In the genomic region with DNA sequence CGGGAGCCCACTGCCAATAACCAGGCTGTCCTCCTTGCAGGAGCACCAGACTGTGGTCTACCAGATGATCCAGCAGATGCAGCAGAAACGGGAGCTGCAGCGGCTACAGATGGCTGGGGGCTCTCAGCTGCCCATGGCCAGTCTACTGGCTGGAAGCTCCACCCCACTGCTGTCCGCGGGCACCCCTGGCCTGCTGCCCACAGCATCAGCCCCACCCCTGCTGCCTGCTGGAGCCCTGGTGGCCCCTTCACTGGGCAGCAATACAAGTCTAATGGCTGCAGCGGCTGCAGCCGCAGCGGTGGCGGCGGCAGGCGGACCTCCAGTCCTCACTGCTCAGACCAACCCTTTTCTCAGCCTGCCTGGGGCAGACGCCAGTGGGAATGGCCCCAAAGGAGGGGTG, we compare ENCODE assay signal across 11 mouse cellular contexts. TPM values are rescaled to one million over a fixed set of nuclear protein-coding genes. Genes with fewer than 3 reads are reported as not detected.
DNase-seq lines count a peak whose midpoint lies in the region; ATAC-seq and TF ChIP-seq lines count a peak whose summit lies in the region.
"Had no signal": no experiment of that assay in that cellular context is flagged by ENCODE, and none has a peak within 500 bp of the region (broad histone marks: within the 10 kb centered on the region; RNA-seq: fewer than 3 reads in every experiment).

No protein-coding gene starts in this region.

- H3K27ac ChIP-seq in forebrain, embryonic 10.5 days = no peak overlapping the region
- no peak overlapping the region for H3K27ac ChIP-seq in forebrain, embryonic 11.5 days (ENCODE audit: low read depth, low read length)
- H3K27ac ChIP-seq in layer of hippocampus, adult 2 months = peak overlapping the region; percentile 43; the same call in 1 of the 2 replicates
- peak overlapping the region; percentile 8; the same call in 1 of the 2 replicates for H3K27ac ChIP-seq in forebrain, embryonic 12.5 days
- H3K27ac ChIP-seq: liver, embryonic 14.5 days had no signal

- H3K36me3 ChIP-seq in forebrain, embryonic 10.5 days (replicated peaks) = peaks cover 85% of the 10 kb centered on the region
- peaks cover 6% of the 10 kb centered on the region; the same call in 1 of the 2 replicates for H3K36me3 ChIP-seq in forebrain, embryonic 11.5 days (ENCODE audit: control insufficient read depth, insufficient read depth, low read length)
- peaks cover 67% of the 10 kb centered on the region for H3K36me3 ChIP-seq in forebrain, embryonic 12.5 days (replicated peaks)

- no peak for ATAC-seq in forebrain, embryonic 11.5 days (replicated peaks; ENCODE audit: low FRiP score)
- ATAC-seq in forebrain, embryonic 12.5 days (ENCODE audit: low FRiP score) = no peak
- no peak for ATAC-seq in CD4-positive, CD25-positive, alpha-beta regulatory T cell, adult 4 months

- 91% methylated on average over 12 of the region's 12 CpGs for WGBS in forebrain, embryonic 10.5 days
- 87% methylated on average over 12 of the region's 12 CpGs for WGBS in forebrain, embryonic 11.5 days
- WGBS in forebrain, embryonic 12.5 days = 82% methylated on average over 12 of the region's 12 CpGs

- H3K4me1 ChIP-seq in forebrain, embryonic 10.5 days = peaks cover 55% of the 10 kb centered on the region
- H3K4me1 ChIP-seq in forebrain, embryonic 11.5 days (replicated peaks; ENCODE audit: control insufficient read depth, insufficient read depth, low read length) = peaks cover 17% of the 10 kb centered on the region
- H3K4me1 ChIP-seq in forebrain, embryonic 12.5 days = peaks cover 35% of the 10 kb centered on the region

- no peak overlapping the region; the same call in 1 of the 2 replicates for H3K9ac ChIP-seq in forebrain, embryonic 11.5 days (ENCODE audit: low read length)
- H3K9ac ChIP-seq in forebrain, embryonic 12.5 days = 0 out of 2 replicates have a peak overlapping the region, but pooled peaks have one; percentile 1
- H3K9ac ChIP-seq: liver, embryonic 14.5 days had no signal

- no peak overlapping the region for H3K4me2 ChIP-seq in forebrain, embryonic 11.5 days (ENCODE audit: low read depth, low read length, severe bottlenecking)
- no peak overlapping the region for H3K4me2 ChIP-seq in forebrain, embryonic 12.5 days

- no peak for DNase-seq in forebrain, embryonic 10.5 days (ENCODE audit: extremely low spot score, low spot score)
- DNase-seq in forebrain, embryonic 11.5 days (ENCODE audit: low spot score) = no peak
- DNase-seq in layer of hippocampus, adult 2 months (ENCODE audit: low spot score in 2 of 2) = no peak
- DNase-seq in layer of hippocampus, adult 8-10 months (ENCODE audit: low spot score in 2 of 2) = no peak
- peak; percentile 61 for DNase-seq in lung, postnatal 14 days
- no peak for DNase-seq in thymus, postnatal 36 days
- DNase-seq: cerebellum, adult 9-11 months; kidney, adult 11 months had no signal

- no peak for TF ChIP-seq CTCF in layer of hippocampus, adult 2 months (conservative IDR thresholded peaks at IDR 0.05)

- H3K4me3 ChIP-seq in forebrain, embryonic 10.5 days = 0 out of 2 replicates have a peak overlapping the region, but pooled peaks have one; percentile 8
- no peak overlapping the region for H3K4me3 ChIP-seq in forebrain, embryonic 11.5 days (ENCODE audit: low read depth, low read length)
- no peak overlapping the region for H3K4me3 ChIP-seq in layer of hippocampus, adult 2 months
- H3K4me3 ChIP-seq in forebrain, embryonic 12.5 days (replicated peaks) = no peak overlapping the region

- peaks cover 14% of the 10 kb centered on the region; the same call in 1 of the 2 replicates for H3K27me3 ChIP-seq in forebrain, embryonic 10.5 days (ENCODE audit: poor library complexity, severe bottlenecking)
- H3K27me3 ChIP-seq in forebrain, embryonic 11.5 days (ENCODE audit: control insufficient read depth, insufficient read depth, low read length) = no peaks in the 10 kb centered on the region; the same call in 1 of the 2 replicates
- no peaks in the 10 kb centered on the region for H3K27me3 ChIP-seq in forebrain, embryonic 12.5 days

- H3K9me3 ChIP-seq in forebrain, embryonic 10.5 days = no peaks in the 10 kb centered on the region
- no peaks in the 10 kb centered on the region for H3K9me3 ChIP-seq in forebrain, embryonic 11.5 days (ENCODE audit: control insufficient read depth, low read length)
- no peaks in the 10 kb centered on the region for H3K9me3 ChIP-seq in forebrain, embryonic 12.5 days

RNA-seq across cellular contexts. Expression of gene Cisd3, which starts 5.2 kb away (rescaled TPM):
- 17.0 and 21.7 TPM in 2 replicates for polyA plus RNA-seq in forebrain, embryonic 10.5 days (2016; fragmentation: Nextera tagmentation; extraction: Ambion mirVana)
- polyA plus RNA-seq in forebrain, embryonic 11.5 days (2014; fragmentation: Nextera tagmentation; extraction: Ambion mirVana) = 13.5 and 14.0 TPM in 2 replicates
- 10 to 100 TPM; 45.5 to 49.3 TPM for total RNA-seq in layer of hippocampus, adult 2 months (2021)
- total RNA-seq in layer of hippocampus, adult 8-10 months (2022) = 10 to 100 TPM; 45.2 to 60.0 (median 56.7) TPM
- polyA plus RNA-seq in forebrain, embryonic 12.5 days (2016; fragmentation: Nextera tagmentation; extraction: Ambion mirVana) = 13.2 and 14.9 TPM in 2 replicates
- polyA plus RNA-seq in CD4-positive, CD25-positive, alpha-beta regulatory T cell, adult 4 months (2017; shearing (Covaris generic)) = 10 to 100 TPM; 63.5 to 80.3 TPM

RNA-seq across cellular contexts. Expression of gene Mllt6, which starts 17.2 kb away (rescaled TPM):
- polyA plus RNA-seq in forebrain, embryonic 10.5 days (2016; fragmentation: Nextera tagmentation; extraction: Ambion mirVana) = 1.5 and 2.5 TPM in 2 replicates
- polyA plus RNA-seq in forebrain, embryonic 11.5 days (2014; fragmentation: Nextera tagmentation; extraction: Ambion mirVana) = 3.4 and 4.9 TPM in 2 replicates
- total RNA-seq in layer of hippocampus, adult 2 months (2021) = 100 to 1,000 TPM; 122 to 124 TPM
- 100 to 1,000 TPM; 110 to 149 (median 126) TPM for total RNA-seq in layer of hippocampus, adult 8-10 months (2022)
- 3.3 and 3.7 TPM in 2 replicates for polyA plus RNA-seq in forebrain, embryonic 12.5 days (2016; fragmentation: Nextera tagmentation; extraction: Ambion mirVana)
- 10 to 100 TPM in 1 of 2 experiments, 1 to 10 TPM in 1; 8.0 to 14.1 TPM for polyA plus RNA-seq in CD4-positive, CD25-positive, alpha-beta regulatory T cell, adult 4 months (2017; shearing (Covaris generic))

RNA-seq across cellular contexts. Expression of gene Pcgf2, which starts 19.9 kb away (rescaled TPM):
- polyA plus RNA-seq in forebrain, embryonic 10.5 days (2016; fragmentation: Nextera tagmentation; extraction: Ambion mirVana) = 18.4 and 20.9 TPM in 2 replicates
- polyA plus RNA-seq in forebrain, embryonic 11.5 days (2014; fragmentation: Nextera tagmentation; extraction: Ambion mirVana) = 24.2 and 25.9 TPM in 2 replicates
- total RNA-seq in layer of hippocampus, adult 2 months (2021) = 10 to 100 TPM; 29.1 to 31.1 TPM
- 10 to 100 TPM; 23.9 to 35.3 (median 29.0) TPM for total RNA-seq in layer of hippocampus, adult 8-10 months (2022)
- 24.2 TPM in 2 replicates for polyA plus RNA-seq in forebrain, embryonic 12.5 days (2016; fragmentation: Nextera tagmentation; extraction: Ambion mirVana)
- polyA plus RNA-seq in CD4-positive, CD25-positive, alpha-beta regulatory T cell, adult 4 months (2017; shearing (Covaris generic)) = 1 to 10 TPM; 2.9 to 4.6 TPM

RNA-seq across cellular contexts. Expression of gene Psmb3, which starts 22.8 kb away (rescaled TPM):
- 627 and 634 TPM in 2 replicates for polyA plus RNA-seq in forebrain, embryonic 10.5 days (2016; fragmentation: Nextera tagmentation; extraction: Ambion mirVana)
- 463 and 510 TPM in 2 replicates for polyA plus RNA-seq in forebrain, embryonic 11.5 days (2014; fragmentation: Nextera tagmentation; extraction: Ambion mirVana)
- 100 to 1,000 TPM; 128 to 133 TPM for total RNA-seq in layer of hippocampus, adult 2 months (2021)
- 100 to 1,000 TPM; 121 to 145 (median 133) TPM for total RNA-seq in layer of hippocampus, adult 8-10 months (2022)
- 457 TPM in 2 replicates for polyA plus RNA-seq in forebrain, embryonic 12.5 days (2016; fragmentation: Nextera tagmentation; extraction: Ambion mirVana)
- 100 to 1,000 TPM; 453 to 558 TPM for polyA plus RNA-seq in CD4-positive, CD25-positive, alpha-beta regulatory T cell, adult 4 months (2017; shearing (Covaris generic))

RNA-seq across cellular contexts. Expression of gene Epop, which starts 50.9 kb away (rescaled TPM):
- polyA plus RNA-seq in forebrain, embryonic 10.5 days (2016; fragmentation: Nextera tagmentation; extraction: Ambion mirVana) = 11.4 and 11.6 TPM in 2 replicates
- 13.8 and 15.8 TPM in 2 replicates for polyA plus RNA-seq in forebrain, embryonic 11.5 days (2014; fragmentation: Nextera tagmentation; extraction: Ambion mirVana)
- 10 to 100 TPM; 34.1 to 35.1 TPM for total RNA-seq in layer of hippocampus, adult 2 months (2021)
- 10 to 100 TPM; 28.9 to 38.6 (median 33.9) TPM for total RNA-seq in layer of hippocampus, adult 8-10 months (2022)
- 10.0 and 11.9 TPM in 2 replicates for polyA plus RNA-seq in forebrain, embryonic 12.5 days (2016; fragmentation: Nextera tagmentation; extraction: Ambion mirVana)
- polyA plus RNA-seq in CD4-positive, CD25-positive, alpha-beta regulatory T cell, adult 4 months (2017; shearing (Covaris generic)) = under 1 TPM; 0.43 to 0.78 TPM

Comparison
In these comparisons a context has a peak if more than half of its experiments do, and no peak if none do; other contexts are left out.
1. H3K27ac ChIP-seq: peak in layer of hippocampus, adult 2 months (single experiment) and forebrain, embryonic 12.5 days (single experiment); none in forebrain, embryonic 10.5 days (single experiment) and forebrain, embryonic 11.5 days (single experiment).